8 mouse cellular contexts compared by ENCODE assay signal in genomic region chr11:76255431-76256001, GRCm38 (mm10). TPM values are rescaled to one million over a fixed set of nuclear protein-coding genes. Genes with fewer than 3 reads are reported as not detected.
DNase-seq lines count a peak whose midpoint lies in the region; ATAC-seq and TF ChIP-seq lines count a peak whose summit lies in the region.

No protein-coding gene starts in this region.

- no peak overlapping the region for H3K27ac ChIP-seq in lung, postnatal 0 days (ENCODE audit: low read length)

- ATAC-seq in lung, postnatal 0 days, result no peak; the same call in 1 of the 2 replicates

- H3K4me3 ChIP-seq in lung, postnatal 0 days (ENCODE audit: low read depth, low read length), result no peak overlapping the region

- no peaks in the 10 kb centered on the region for H3K27me3 ChIP-seq in lung, postnatal 0 days (replicated peaks; ENCODE audit: insufficient read depth, low read length)

- no peak for TF ChIP-seq EP300 in lung, postnatal 0 days (IDR thresholded peaks at IDR 0.05)

- no peak overlapping the region for H3K4me2 ChIP-seq in lung, postnatal 0 days (replicated peaks; ENCODE audit: low read depth, low read length)

- H3K4me1 ChIP-seq in lung, postnatal 0 days (ENCODE audit: insufficient read depth, low read depth, low read length), result no peaks in the 10 kb centered on the region

- no peaks in the 10 kb centered on the region for H3K9me3 ChIP-seq in lung, postnatal 0 days (ENCODE audit: low read length)

- no peak for TF ChIP-seq CTCF in lung, postnatal 0 days (IDR thresholded peaks at IDR 0.05)

- no peak overlapping the region for H3K9ac ChIP-seq in lung, postnatal 0 days (replicated peaks; ENCODE audit: low read depth)

- H3K36me3 ChIP-seq in lung, postnatal 0 days (ENCODE audit: insufficient read depth, low read length), result no peaks in the 10 kb centered on the region

- WGBS in lung, postnatal 0 days, result 63% methylated on average over 4 of the region's 4 CpGs

- intact Hi-C loops in left cerebral cortex, postnatal 4 days (cut with DNase I), result no loop called here

- peak; percentile 61 to 88 for DNase-seq in adrenal gland, adult (ENCODE audit: inconsistent age in 2 of 2, low spot score in 1 of 2)
- no peak for DNase-seq in adrenal gland, postnatal 25 days
- DNase-seq in lung, postnatal 0 days (ENCODE audit: low spot score), result peak; percentile 25
- DNase-seq in lung, postnatal 14 days, result no peak
- peak; percentile 85 to 88 for DNase-seq in cerebellum, postnatal 10 days
- peak; percentile 72 for DNase-seq in left cerebral cortex, postnatal 4 days
- no peak for DNase-seq in B cell, adult 2 months
- DNase-seq in right cerebral cortex, postnatal 25 days, result no peak

RNA-seq across cellular contexts. Expression of gene Glod4, which starts 12.0 kb away (rescaled TPM):
- 94.1 and 99.7 TPM in 2 replicates for total RNA-seq in adrenal gland, postnatal 25 days (2021)
- 85.9 and 99.6 TPM in 2 replicates for polyA plus RNA-seq in lung, postnatal 0 days (2015; fragmentation: Nextera tagmentation; extraction: Ambion mirVana)
- total RNA-seq in left cerebral cortex, postnatal 4 days (2021), result 10 to 100 TPM; 49.7 to 62.0 TPM

RNA-seq across cellular contexts. Expression of gene Mrm3, which starts 12.0 kb away (rescaled TPM):
- total RNA-seq in adrenal gland, postnatal 25 days (2021), result 17.8 and 18.6 TPM in 2 replicates
- 7.7 and 8.0 TPM in 2 replicates for polyA plus RNA-seq in lung, postnatal 0 days (2015; fragmentation: Nextera tagmentation; extraction: Ambion mirVana)
- 10 to 100 TPM; 14.0 to 16.8 TPM for total RNA-seq in left cerebral cortex, postnatal 4 days (2021)

RNA-seq across cellular contexts. Expression of gene Gemin4, which starts 38.1 kb away (rescaled TPM):
- total RNA-seq in adrenal gland, postnatal 25 days (2021), result 6.9 and 9.8 TPM in 2 replicates
- polyA plus RNA-seq in lung, postnatal 0 days (2015; fragmentation: Nextera tagmentation; extraction: Ambion mirVana), result 8.8 and 13.8 TPM in 2 replicates
- total RNA-seq in left cerebral cortex, postnatal 4 days (2021), result 10 to 100 TPM in 1 of 2 experiments, 1 to 10 TPM in 1; 7.7 to 10.3 TPM

RNA-seq across cellular contexts. Expression of gene Dbil5, which starts 38.1 kb away (rescaled TPM):
- total RNA-seq in adrenal gland, postnatal 25 days (2021), result 1.2 TPM in 1 of 2 replicates, not detected in the other
- 0.77 and 0.87 TPM in 2 replicates for polyA plus RNA-seq in lung, postnatal 0 days (2015; fragmentation: Nextera tagmentation; extraction: Ambion mirVana)
- total RNA-seq in left cerebral cortex, postnatal 4 days (2021), result not detected

Comparison
In these comparisons a context has a peak if more than half of its experiments do, and no peak if none do; other contexts are left out.
1. DNase-seq: peak in adrenal gland, adult (2 of 2), lung, postnatal 0 days (single experiment), cerebellum, postnatal 10 days (2 of 2) and left cerebral cortex, postnatal 4 days (single experiment); none in adrenal gland, postnatal 25 days (single experiment), lung, postnatal 14 days (single experiment), B cell, adult 2 months (0 of 2) and right cerebral cortex, postnatal 25 days (single experiment).